Mouse (Mus musculus) CH12.LX (cell line): Measurements from ENCODE around the gene Hoxd3.

Experiments
- USF1 ChIP-seq: IDR thresholded peaks from 2 replicates; pipeline ENCODE4 v1.6.1; 2014; ENCODE audit warnings: low read depth, mild to moderate bottlenecking, inconsistent platforms, low read length, improper control_type of control experiment
- ZMIZ1 ChIP-seq: IDR thresholded peaks from 2 replicates; pipeline ENCODE4 v1.6.1; 2012; ENCODE audit warnings: low read depth, mild to moderate bottlenecking, inconsistent platforms, low read length, improper control_type of control experiment
- ZNF384 ChIP-seq: IDR thresholded peaks from 2 replicates; pipeline ENCODE4 v1.6.1; 2012; ENCODE audit warnings: low read depth, low read length, improper control_type of control experiment, inconsistent platforms

GRCm38 (mm10) chr2:74713239-74714150, 1.8 kb downstream of the Hoxd3 start:
- TF ChIP-seq ZMIZ1 = no peak
- TF ChIP-seq USF1 = no peak
- no peak for TF ChIP-seq ZNF384
